Mouse (Mus musculus) ES-Bruce4 (cell line): Measurements from ENCODE around the gene Cpsf4l.

Source experiments
- CTCF ChIP-seq: IDR thresholded peaks from one replicate; pipeline ENCODE4 v1.8.1; 2011; ENCODE audit warnings: low read depth, low read length
- POLR2A ChIP-seq: IDR thresholded peaks from one replicate; pipeline ENCODE4 v1.8.1; 2011; ENCODE audit warnings: low read length; ENCODE audit not compliant: insufficient read depth

DNA sequence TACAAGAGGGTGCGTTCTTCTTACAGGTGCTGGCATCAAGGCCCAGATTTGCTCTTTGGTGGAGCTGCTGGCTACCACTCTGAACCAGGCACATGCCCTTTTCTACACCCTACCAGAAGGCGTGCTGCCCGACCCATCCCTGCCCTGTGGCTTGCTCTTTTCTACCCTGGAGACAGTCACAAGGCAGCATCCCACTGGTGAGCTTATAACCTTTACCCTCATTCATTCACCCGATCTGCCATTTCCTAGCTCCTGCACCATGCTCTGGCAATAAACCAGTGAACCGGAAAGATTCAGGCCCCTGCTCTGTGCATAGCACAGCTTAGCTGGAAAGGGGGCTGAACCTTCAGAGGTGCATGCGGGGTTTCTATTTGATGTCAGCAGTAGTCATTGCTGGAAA is 57.3 kb downstream of the Cpsf4l start:
- TF ChIP-seq POLR2A (no peak), CTCF (no peak)
